ENCODE assay signal across 13 mouse cellular contexts in genomic region chr3:122184109-122184508, GRCm38 (mm10).
DNase-seq lines count a peak whose midpoint lies in the region; ATAC-seq and TF ChIP-seq lines count a peak whose summit lies in the region.
"Had no signal": no experiment of that assay in that cellular context is flagged by ENCODE, and none has a peak within 500 bp of the region (broad histone marks: within the 10 kb centered on the region; RNA-seq: fewer than 3 reads in every experiment).

No protein-coding gene starts in this region.

- H3K4me2 ChIP-seq in kidney, embryonic 16.5 days (replicated peaks; ENCODE audit: low read depth, low read length), result no peak overlapping the region
- H3K4me2 ChIP-seq in liver, embryonic 14.5 days (ENCODE audit: low read depth), result no peak overlapping the region
- H3K4me2 ChIP-seq: forebrain, embryonic 13.5 days; heart, embryonic 15.5 days; limb, embryonic 15.5 days had no signal

- no peak overlapping the region for H3K4me3 ChIP-seq in kidney, embryonic 16.5 days (ENCODE audit: low read length)
- peak overlapping the region; percentile 42 for H3K4me3 ChIP-seq in ES-Bruce4 (ENCODE audit: low read depth, low read length)
- no peak overlapping the region for H3K4me3 ChIP-seq in liver, embryonic 14.5 days (ENCODE audit: insufficient read depth in 1 of 2, low read depth in 2 of 2, low read length in 2 of 2)
- H3K4me3 ChIP-seq: forebrain, embryonic 13.5 days; heart, embryonic 15.5 days; limb, embryonic 15.5 days; myocyte had no signal

- WGBS in kidney, embryonic 16.5 days, result 59% methylated on average over 11 of the region's 11 CpGs
- WGBS in liver, embryonic 14.5 days (ENCODE audit: insufficient replicate concordance), result 45% methylated on average over 11 of the region's 11 CpGs

- no peaks in the 10 kb centered on the region for H3K9me3 ChIP-seq in kidney, embryonic 16.5 days (ENCODE audit: low read length)
- no peaks in the 10 kb centered on the region for H3K9me3 ChIP-seq in ES-Bruce4 (replicated peaks; ENCODE audit: control insufficient read depth, insufficient read depth, low read length, poor library complexity, severe bottlenecking)
- H3K9me3 ChIP-seq in liver, embryonic 14.5 days (ENCODE audit: control insufficient read depth, low read length), result no peaks in the 10 kb centered on the region
- H3K9me3 ChIP-seq: forebrain, embryonic 13.5 days; heart, embryonic 15.5 days; limb, embryonic 15.5 days had no signal

- no peak for TF ChIP-seq POLR2A in ES-Bruce4 (IDR thresholded peaks at IDR 0.05; ENCODE audit: insufficient read depth, low read length)

- TF ChIP-seq CTCF in ES-Bruce4 (IDR thresholded peaks at IDR 0.05; ENCODE audit: low read depth, low read length), result peak; percentile 59
- peak; percentile 64 for TF ChIP-seq CTCF in liver, embryonic 14.5 days (IDR thresholded peaks at IDR 0.05; ENCODE audit: low read depth)

- H3K4me1 ChIP-seq in kidney, embryonic 16.5 days (ENCODE audit: insufficient read depth, low read length), result no peaks in the 10 kb centered on the region
- no peaks in the 10 kb centered on the region for H3K4me1 ChIP-seq in ES-Bruce4 (ENCODE audit: control insufficient read depth, insufficient read depth, low read length)
- H3K4me1 ChIP-seq in liver, embryonic 14.5 days (replicated peaks; ENCODE audit: control insufficient read depth in 2 of 2, insufficient read depth in 2 of 2, low read length in 1 of 2), result peaks cover 0 to 4% of the 10 kb centered on the region in 2 experiments; a peak in 2 of 4 replicates
- H3K4me1 ChIP-seq: forebrain, embryonic 13.5 days; heart, embryonic 15.5 days; limb, embryonic 15.5 days had no signal

- TF ChIP-seq EP300 in ES-Bruce4 (IDR thresholded peaks at IDR 0.05; ENCODE audit: insufficient read depth, low read depth, low read length), result no peak
- no peak for TF ChIP-seq EP300 in liver, embryonic 14.5 days (IDR thresholded peaks at IDR 0.05; ENCODE audit: low read depth)

- no peak overlapping the region for H3K27ac ChIP-seq in kidney, embryonic 16.5 days (ENCODE audit: low read length)
- no peak overlapping the region for H3K27ac ChIP-seq in ES-Bruce4 (ENCODE audit: insufficient read depth, low read length)
- H3K27ac ChIP-seq in liver, embryonic 14.5 days, result no peak overlapping the region
- H3K27ac ChIP-seq: forebrain, embryonic 13.5 days; heart, embryonic 15.5 days; limb, embryonic 15.5 days had no signal

- ATAC-seq in kidney, embryonic 16.5 days (ENCODE audit: low FRiP score, low TSS enrichment), result no peak
- no peak for ATAC-seq in liver, embryonic 14.5 days (ENCODE audit: insufficient read depth)
- ATAC-seq: forebrain, embryonic 13.5 days had no signal

- no peak overlapping the region for H3K9ac ChIP-seq in kidney, embryonic 16.5 days (replicated peaks; ENCODE audit: low read length)
- no peak overlapping the region for H3K9ac ChIP-seq in ES-Bruce4 (ENCODE audit: low read depth, poor library complexity, severe bottlenecking)
- no peak overlapping the region for H3K9ac ChIP-seq in liver, embryonic 14.5 days (replicated peaks)
- H3K9ac ChIP-seq: forebrain, embryonic 13.5 days; heart, embryonic 15.5 days; limb, embryonic 15.5 days had no signal

- DNase-seq in kidney, adult 18-20 months, result peak; percentile 38
- peak; percentile 77 for DNase-seq in ZHBTc4 (ENCODE audit: low read depth, low spot score)
- DNase-seq in liver, embryonic 14.5 days (ENCODE audit: low read depth in 3 of 3, low spot score in 3 of 3), result no peak
- no peak for DNase-seq in cerebellum, postnatal 36 days
- no peak for DNase-seq in spleen, postnatal 14 days (ENCODE audit: low spot score in 2 of 2)
- DNase-seq: cerebellum, adult 9-10 months; spleen, adult 18-20 months had no signal

- no peaks in the 10 kb centered on the region for H3K36me3 ChIP-seq in kidney, embryonic 16.5 days (ENCODE audit: insufficient read depth, low read length)
- no peaks in the 10 kb centered on the region for H3K36me3 ChIP-seq in ES-Bruce4 (ENCODE audit: control insufficient read depth, insufficient read depth, low read length, poor library complexity, severe bottlenecking)
- H3K36me3 ChIP-seq in liver, embryonic 14.5 days (replicated peaks; ENCODE audit: control insufficient read depth, insufficient read depth, low read depth), result no peaks in the 10 kb centered on the region
- H3K36me3 ChIP-seq: heart, embryonic 15.5 days; limb, embryonic 15.5 days had no signal

- H3K27me3 ChIP-seq in kidney, embryonic 16.5 days (ENCODE audit: insufficient read depth, low read length), result no peaks in the 10 kb centered on the region
- no peaks in the 10 kb centered on the region for H3K27me3 ChIP-seq in ES-Bruce4 (ENCODE audit: control insufficient read depth, insufficient read depth, low read length, poor library complexity, severe bottlenecking)
- H3K27me3 ChIP-seq in liver, embryonic 14.5 days (ENCODE audit: control insufficient read depth, insufficient read depth, low read length), result no peaks in the 10 kb centered on the region
- H3K27me3 ChIP-seq: forebrain, embryonic 13.5 days; heart, embryonic 15.5 days; limb, embryonic 15.5 days had no signal

Comparison
In these comparisons a context has a peak if more than half of its experiments do, and no peak if none do; other contexts are left out.
1. DNase-seq: peak in kidney, adult 18-20 months (single experiment) and ZHBTc4 (single experiment); none in liver, embryonic 14.5 days (0 of 3), cerebellum, postnatal 36 days (0 of 2) and spleen, postnatal 14 days (0 of 2).